Mouse (Mus musculus) heart, embryonic 16.5 days (tissue): ENCODE data around the gene Mast1. TPM values are rescaled to one million over a fixed set of nuclear protein-coding genes. Genes with fewer than 3 reads are reported as not detected.
A peak's percentile ranks its signal among the peaks of the same experiment; 100 is the strongest.

Experiments
- ATAC-seq: fragments of 200-750 bp; cut with Nextera tagmentation; replicated peaks from 2 replicates; pipeline ENCODE4 v1.8.0; 2017; ENCODE audit warnings: moderate number of reproducible peaks; ENCODE audit not compliant: insufficient read depth, low FRiP score; ENCODE audit errors: extremely low read depth
- H3K27ac ChIP-seq: fragments of 300-500 bp; sonication (generic); 2 replicates; pipeline ENCODE4 v1.5.1; 2014; ENCODE audit warnings: mild to moderate bottlenecking, low read length, control low read depth, moderate library complexity
- H3K27me3 ChIP-seq: fragments of 300-500 bp; sonication (generic); 2 replicates; pipeline ENCODE4 v1.6.1; 2014; ENCODE audit warnings: low read length, mixed read lengths; ENCODE audit not compliant: control insufficient read depth, insufficient read depth
- H3K36me3 ChIP-seq: fragments of 300-500 bp; sonication (generic); 2 replicates; pipeline ENCODE4 v1.6.1; 2014; ENCODE audit not compliant: control insufficient read depth, insufficient read depth
- H3K4me1 ChIP-seq: fragments of 300-500 bp; sonication (generic); 2 replicates; pipeline ENCODE4 v1.6.1; 2014; ENCODE audit warnings: low read length, mixed read lengths; ENCODE audit not compliant: control insufficient read depth, insufficient read depth
- H3K4me2 ChIP-seq: fragments of 300-500 bp; sonication (generic); 2 replicates; pipeline ENCODE4 v1.6.1; 2014; ENCODE audit warnings: low read depth, mild to moderate bottlenecking, control low read depth, low read length
- H3K4me3 ChIP-seq: fragments of 300-500 bp; sonication (generic); 2 replicates; pipeline ENCODE4 v1.5.1; 2014; ENCODE audit warnings: mild to moderate bottlenecking, control low read depth, low read length
- H3K9ac ChIP-seq: fragments of 300-500 bp; sonication (generic); 2 replicates; pipeline ENCODE4 v1.6.1; 2014; ENCODE audit warnings: low read length, control low read depth
- H3K9me3 ChIP-seq: fragments of 300-500 bp; sonication (generic); replicated peaks from 2 replicates; pipeline ENCODE4 v1.6.1; 2016; ENCODE audit warnings: low read length; ENCODE audit not compliant: control insufficient read depth
- WGBS: fragments of 180-500 bp; shearing (Covaris S2); extraction: QIAGEN DNeasy Blood & Tissue Kit; methylation state at CpG from one replicate; pipeline ENCODE4 v1.1.7; 2014; 5-methylcytosine and 5-hydroxymethylcytosine counted together
- polyA plus RNA-seq: library from polyadenylated mRNA; unstranded; fragments of >200 nt; fragmentation: Nextera tagmentation; extraction: Ambion mirVana; gene quantifications from 2 replicates; pipeline ENCODE4 v1.2.1, GENCODE M21; 2015

Mast1 gene
- polyA plus RNA-seq = 0.09 and 0.14 TPM in 2 replicates

DNA sequence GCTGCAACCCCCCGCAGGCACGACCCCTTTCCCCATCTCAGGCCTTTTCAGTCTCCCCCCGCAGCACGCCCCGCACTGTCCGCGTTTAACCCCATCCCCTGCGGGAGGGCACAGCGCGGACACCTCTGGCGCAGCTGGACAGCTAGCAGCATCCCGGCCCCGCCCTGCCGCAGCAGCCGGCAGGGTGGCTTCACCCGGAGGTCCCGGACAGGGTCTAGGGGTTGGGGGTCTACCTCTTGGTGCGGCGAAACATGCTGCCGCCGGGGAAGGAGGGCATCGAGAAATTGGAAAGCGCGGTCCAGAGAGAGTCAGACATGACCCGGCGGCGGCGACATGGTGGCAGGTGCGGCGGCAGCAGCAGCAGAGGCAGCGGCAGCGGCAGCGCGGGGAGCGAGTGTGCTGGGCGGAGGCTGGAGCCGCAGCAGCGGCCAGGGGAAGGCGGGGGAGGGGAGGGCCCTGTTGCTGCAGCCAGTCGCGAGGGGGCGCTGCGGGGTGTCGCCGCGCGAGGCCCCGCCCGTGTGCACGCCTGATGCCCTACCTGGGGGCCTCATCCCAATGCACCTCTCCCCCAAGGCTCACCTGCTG is at the start of gene Mast1:
Mast1 (minus strand) TSS at position 398 of the 585 bp plus-strand sequence.
- no peaks in the 10 kb centered on the region for H3K9me3 ChIP-seq
- peak within 1 kb of the TSS; percentile 37; the same call in 1 of the 2 replicates for H3K9ac ChIP-seq
- H3K4me2 ChIP-seq = peak within 1 kb of the TSS; percentile 70
- peaks cover 4% of the 10 kb centered on the region; the same call in 1 of the 2 replicates for H3K4me1 ChIP-seq
- no peak within 1 kb of the TSS for H3K27ac ChIP-seq
- no peaks in the 10 kb centered on the region for H3K36me3 ChIP-seq
- H3K4me3 ChIP-seq = peak within 1 kb of the TSS; percentile 48
- under 1% methylated on average over 43 of the region's 50 CpGs for WGBS
- H3K27me3 ChIP-seq = peaks cover 60% of the 10 kb centered on the region
- ATAC-seq = no peak

DNA sequence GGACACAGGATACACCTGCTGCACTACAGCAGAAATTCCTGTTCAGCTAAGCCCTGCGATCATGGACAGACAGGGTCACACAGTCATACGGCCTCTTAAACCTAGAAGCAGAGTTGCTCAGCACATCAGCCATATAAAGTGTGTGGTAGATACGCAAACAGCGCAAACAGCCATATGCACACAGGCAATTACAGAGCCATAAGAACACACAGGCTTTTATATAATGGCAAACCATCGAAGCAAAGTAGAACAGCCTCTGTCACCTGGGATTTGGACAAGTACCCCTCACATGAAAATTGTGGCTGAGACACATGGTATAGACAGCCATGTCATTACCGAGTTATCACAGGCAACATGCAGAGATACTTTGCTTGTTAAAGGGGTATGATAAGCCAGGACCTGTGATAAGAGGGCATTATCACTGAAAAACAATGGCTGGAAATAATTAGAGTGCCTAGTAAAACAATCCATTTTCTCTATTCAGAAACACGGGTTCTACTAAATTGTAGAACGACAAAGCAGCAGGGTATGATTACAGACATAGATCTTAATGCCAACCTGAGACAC is 49.3 kb upstream of the Mast1 start:
- no peak for ATAC-seq

GRCm38 (mm10) chr8:84985684-84986378 is 48.7 kb upstream of the Mast1 start:
- H3K4me2 ChIP-seq = peak overlapping the region; percentile 97
- peak; percentile 26; the same call in 1 of the 2 replicates for ATAC-seq
- H3K4me1 ChIP-seq = peaks cover 36% of the 10 kb centered on the region
- WGBS = under 1% methylated on average over 53 of the region's 53 CpGs
- no peaks in the 10 kb centered on the region for H3K9me3 ChIP-seq
- peak overlapping the region; percentile 66 for H3K4me3 ChIP-seq
- H3K27ac ChIP-seq = peak overlapping the region; percentile 72
- H3K27me3 ChIP-seq = no peaks in the 10 kb centered on the region
- H3K36me3 ChIP-seq = no peaks in the 10 kb centered on the region
- H3K9ac ChIP-seq = peak overlapping the region; percentile 76

More for the DNA sequence above, 49.3 kb upstream of the Mast1 start:
- H3K9me3 ChIP-seq = no peaks in the 10 kb centered on the region
- H3K36me3 ChIP-seq = no peaks in the 10 kb centered on the region
- peak overlapping the region; percentile 60; the same call in 1 of the 2 replicates for H3K27ac ChIP-seq
- 36% methylated on average over 8 of the region's 8 CpGs for WGBS
- no peaks in the 10 kb centered on the region for H3K27me3 ChIP-seq
- peak overlapping the region; percentile 66 for H3K4me3 ChIP-seq
- peak overlapping the region; percentile 76 for H3K9ac ChIP-seq
- H3K4me2 ChIP-seq = peak overlapping the region; percentile 97
- H3K4me1 ChIP-seq = peaks cover 34% of the 10 kb centered on the region

DNA sequence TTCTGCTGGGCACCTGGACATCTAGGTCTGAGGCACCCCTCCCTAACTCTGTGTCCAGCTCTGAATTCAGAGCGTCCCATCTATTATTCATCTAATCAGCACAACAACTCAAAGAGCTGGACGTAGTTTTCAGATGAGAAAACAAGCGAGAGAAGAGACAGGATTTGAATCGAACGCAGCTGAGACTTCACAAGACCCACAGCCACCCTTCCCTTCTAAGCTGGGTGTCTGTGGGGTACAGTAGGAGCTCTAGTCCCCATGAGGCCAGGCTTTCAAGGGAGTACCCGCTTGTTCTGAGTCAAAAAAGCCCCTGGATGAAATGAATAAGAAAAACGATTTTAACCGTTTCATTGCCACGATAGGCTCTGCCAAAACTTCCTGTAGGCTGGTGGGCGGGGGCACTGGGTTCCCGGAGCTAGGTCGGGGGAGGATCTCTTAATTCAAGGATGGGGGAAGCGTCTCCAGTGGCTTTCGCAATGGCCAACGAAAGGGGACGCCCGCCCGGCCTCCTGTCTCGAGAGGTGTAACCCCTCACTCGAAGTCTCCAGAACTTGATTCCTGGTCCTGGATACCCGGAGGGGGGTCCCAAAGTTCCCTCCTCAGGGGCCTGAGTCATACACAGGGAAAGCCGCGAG is 48.0 kb upstream of the Mast1 start:
- Histone ChIP-seq H3K4me3 (peak overlapping the region; percentile 66), H3K27me3 (no peaks in the 10 kb centered on the region), H3K36me3 (no peaks in the 10 kb centered on the region), H3K4me1 (peaks cover 40% of the 10 kb centered on the region), H3K4me2 (peak overlapping the region; percentile 97), H3K9ac (peak overlapping the region; percentile 76), H3K27ac (peak overlapping the region; percentile 72), H3K9me3 (no peaks in the 10 kb centered on the region)
- 3% methylated on average over 23 of the region's 23 CpGs for WGBS
- ATAC-seq = no peak

DNA sequence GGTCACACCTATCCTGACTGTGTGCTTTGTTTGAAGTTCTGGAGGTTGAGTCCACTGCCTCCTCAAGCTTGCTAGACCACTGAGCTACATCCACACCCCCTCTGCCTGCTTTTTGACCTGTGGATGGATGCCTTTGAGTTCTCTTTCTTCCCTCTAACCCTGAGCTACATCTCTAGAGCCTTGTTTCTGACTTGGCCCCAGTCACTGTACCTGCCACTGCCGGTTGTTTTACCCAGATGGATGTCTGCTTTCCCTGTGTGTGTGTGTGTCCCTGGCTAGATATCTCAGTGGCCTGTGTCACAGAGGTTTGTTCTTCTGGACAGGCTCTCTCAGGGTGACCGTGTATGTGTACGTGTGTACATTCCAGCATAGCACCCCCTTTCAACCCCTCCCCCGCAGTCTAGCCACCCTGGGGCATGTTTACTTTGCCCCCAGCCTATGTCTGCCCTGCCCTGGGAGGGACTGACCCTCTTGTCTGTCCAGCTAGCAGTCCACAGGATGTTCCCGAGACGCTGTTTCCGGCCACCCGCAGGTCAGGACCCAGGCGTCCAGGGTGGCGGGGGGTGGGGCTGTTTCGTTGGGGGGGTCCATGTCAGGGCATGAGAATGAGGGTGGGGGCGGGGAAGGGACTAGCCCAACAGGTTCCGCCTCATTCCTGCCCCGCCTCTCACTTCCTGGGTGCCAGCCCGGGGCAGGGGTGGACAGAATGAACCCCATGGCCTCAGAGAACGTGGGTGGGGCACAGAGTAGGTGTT is 47.3 kb upstream of the Mast1 start:
- 12% methylated on average over 16 of the region's 16 CpGs for WGBS
- Histone ChIP-seq H3K4me2 (peak overlapping the region; percentile 97), H3K9me3 (no peaks in the 10 kb centered on the region), H3K9ac (peak overlapping the region; percentile 5; the same call in 1 of the 2 replicates), H3K36me3 (no peaks in the 10 kb centered on the region), H3K27me3 (no peaks in the 10 kb centered on the region), H3K4me3 (no peak overlapping the region), H3K27ac (peak overlapping the region; percentile 72), H3K4me1 (peaks cover 46% of the 10 kb centered on the region)
- no peak for ATAC-seq

DNA sequence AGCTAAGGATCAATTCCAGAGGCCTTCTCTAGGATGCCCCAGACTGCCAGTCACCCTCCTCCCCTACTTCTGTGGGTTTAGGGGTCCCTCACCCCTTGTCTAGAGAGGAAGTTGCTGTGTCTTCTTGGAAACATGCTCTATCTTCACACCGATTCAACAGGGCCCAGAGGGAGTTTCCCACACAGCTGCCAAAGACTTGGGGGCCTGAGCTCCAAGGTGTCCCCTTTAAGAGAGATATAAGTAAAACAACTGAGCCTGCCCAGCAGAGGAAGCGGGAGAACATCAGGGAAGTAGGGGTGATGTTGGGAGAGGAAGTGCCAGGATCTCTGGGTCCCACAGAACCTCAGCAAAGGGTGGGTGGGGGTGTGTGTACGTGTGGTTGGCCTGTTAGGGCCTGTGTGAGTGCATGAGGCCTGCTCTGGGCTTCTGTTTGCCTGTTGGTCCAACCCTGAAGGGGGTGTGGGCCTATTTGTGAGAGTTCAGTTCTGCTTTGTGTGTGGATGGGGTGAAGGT is 45.4 kb upstream of the Mast1 start:
- no peaks in the 10 kb centered on the region for H3K27me3 ChIP-seq
- WGBS = 64% methylated on average over 3 of the region's 3 CpGs
- 0 out of 2 replicates have a peak overlapping the region, but pooled peaks have one; percentile 11 for H3K27ac ChIP-seq
- no peak overlapping the region for H3K4me2 ChIP-seq
- peaks cover 56% of the 10 kb centered on the region for H3K4me1 ChIP-seq
- no peak overlapping the region for H3K4me3 ChIP-seq
- no peaks in the 10 kb centered on the region for H3K36me3 ChIP-seq
- no peaks in the 10 kb centered on the region for H3K9me3 ChIP-seq
- H3K9ac ChIP-seq = no peak overlapping the region
- ATAC-seq = no peak

GRCm38 (mm10) chr8:84981644-84982498 is 44.7 kb upstream of the Mast1 start:
- Histone ChIP-seq H3K36me3 (no peaks in the 10 kb centered on the region), H3K9ac (no peak overlapping the region), H3K4me3 (no peak overlapping the region), H3K9me3 (no peaks in the 10 kb centered on the region), H3K27ac (peak overlapping the region; percentile 80; the same call in 1 of the 2 replicates), H3K4me2 (no peak overlapping the region), H3K4me1 (peaks cover 59% of the 10 kb centered on the region), H3K27me3 (no peaks in the 10 kb centered on the region)
- WGBS = 71% methylated on average over 15 of the region's 15 CpGs
- ATAC-seq = no peak
